Mouse (Mus musculus): Measurements from ENCODE around the gene Coq10a. TPM values are rescaled to one million over a fixed set of nuclear protein-coding genes. Genes with fewer than 3 reads are reported as not detected.

The Coq10a gene
- polyA plus RNA-seq, 1 experiment from 2014 or later = 15.6 TPM

Small RNA genes lying within 50 kb of the gene (microRNA-seq; reads per million reads assigned to microRNA genes)
- gene Gm25361 (ENCODE audit: borderline number of aligned reads) (not detected), gene Gm26308 (ENCODE audit: borderline number of aligned reads) (not detected), gene Mir6914 (ENCODE audit: borderline number of aligned reads) (not detected), gene Mir6915 (ENCODE audit: borderline number of aligned reads) (0.50 reads per million)

Other genes with a start within 250 kb of the Coq10a start
- gene Rbms2, start 188.7 kb downstream of the Coq10a start, polyA plus RNA-seq (2014; fragmentation: Nextera tagmentation; extraction: Ambion mirVana) = 31.3 and 32.4 TPM in 2 replicates
- gene Gls2, start 174.5 kb downstream of the Coq10a start, polyA plus RNA-seq (2014; fragmentation: Nextera tagmentation; extraction: Ambion mirVana) = 1.1 and 2.6 TPM in 2 replicates
- 30.8 and 35.8 TPM in 2 replicates for gene Spryd4, start 157.2 kb downstream of the Coq10a start, polyA plus RNA-seq (2014; fragmentation: Nextera tagmentation; extraction: Ambion mirVana)
- 0.15 and 0.35 TPM in 2 replicates for gene Mip, start 143.2 kb downstream of the Coq10a start, polyA plus RNA-seq (2014; fragmentation: Nextera tagmentation; extraction: Ambion mirVana)
- 35.4 and 53.3 TPM in 2 replicates for gene Timeless, start 136.9 kb downstream of the Coq10a start, polyA plus RNA-seq (2014; fragmentation: Nextera tagmentation; extraction: Ambion mirVana)
- 0.24 and 0.30 TPM in 2 replicates for gene Apon, start 114.9 kb downstream of the Coq10a start, polyA plus RNA-seq (2014; fragmentation: Nextera tagmentation; extraction: Ambion mirVana)
- gene Apof, start 100.3 kb downstream of the Coq10a start, polyA plus RNA-seq (2014; fragmentation: Nextera tagmentation; extraction: Ambion mirVana) = not detected in 2 replicates
- gene Stat2, start 98.4 kb downstream of the Coq10a start, polyA plus RNA-seq (2014; fragmentation: Nextera tagmentation; extraction: Ambion mirVana) = 13.4 and 13.5 TPM in 2 replicates
- gene Il23a, start 70.2 kb downstream of the Coq10a start, polyA plus RNA-seq (2014; fragmentation: Nextera tagmentation; extraction: Ambion mirVana) = 0.20 and 0.29 TPM in 2 replicates
- 23.6 and 23.8 TPM in 2 replicates for gene Pan2, start 65.7 kb downstream of the Coq10a start, polyA plus RNA-seq (2014; fragmentation: Nextera tagmentation; extraction: Ambion mirVana)
- 350 and 364 TPM in 2 replicates for gene Cnpy2, start 46.5 kb downstream of the Coq10a start, polyA plus RNA-seq (2014; fragmentation: Nextera tagmentation; extraction: Ambion mirVana)
- gene Cs, start 31.3 kb downstream of the Coq10a start, polyA plus RNA-seq (2014; fragmentation: Nextera tagmentation; extraction: Ambion mirVana) = 199 and 201 TPM in 2 replicates
- gene Ankrd52, start 8.1 kb upstream of the Coq10a start, polyA plus RNA-seq (2014; fragmentation: Nextera tagmentation; extraction: Ambion mirVana) = 11.9 and 12.7 TPM in 2 replicates
- 0.11 and 0.13 TPM in 2 replicates for gene Slc39a5, start 32.2 kb upstream of the Coq10a start, polyA plus RNA-seq (2014; fragmentation: Nextera tagmentation; extraction: Ambion mirVana)
- 61.9 and 63.3 TPM in 2 replicates for gene Nabp2, start 42.5 kb upstream of the Coq10a start, polyA plus RNA-seq (2014; fragmentation: Nextera tagmentation; extraction: Ambion mirVana)
- gene Rnf41, start 42.7 kb upstream of the Coq10a start, polyA plus RNA-seq (2014; fragmentation: Nextera tagmentation; extraction: Ambion mirVana) = 35.2 and 36.1 TPM in 2 replicates
- gene Smarcc2, start 90.3 kb upstream of the Coq10a start, polyA plus RNA-seq (2014; fragmentation: Nextera tagmentation; extraction: Ambion mirVana) = 84.1 and 91.4 TPM in 2 replicates
- gene Myl6, start 125.1 kb upstream of the Coq10a start, polyA plus RNA-seq (2014; fragmentation: Nextera tagmentation; extraction: Ambion mirVana) = 1,095 and 1,174 TPM in 2 replicates
- 5.6 and 6.8 TPM in 2 replicates for gene Myl6b, start 129.7 kb upstream of the Coq10a start, polyA plus RNA-seq (2014; fragmentation: Nextera tagmentation; extraction: Ambion mirVana)
- 44.2 and 46.8 TPM in 2 replicates for gene Esyt1, start 156.9 kb upstream of the Coq10a start, polyA plus RNA-seq (2014; fragmentation: Nextera tagmentation; extraction: Ambion mirVana)
- gene Zc3h10, start 178.8 kb upstream of the Coq10a start, polyA plus RNA-seq (2014; fragmentation: Nextera tagmentation; extraction: Ambion mirVana) = 11.4 and 12.5 TPM in 2 replicates
- gene Rpl41, start 180.3 kb upstream of the Coq10a start, polyA plus RNA-seq (2014; fragmentation: Nextera tagmentation; extraction: Ambion mirVana) = 4,564 and 5,119 TPM in 2 replicates
- 187 and 202 TPM in 2 replicates for gene Pa2g4, start 197.0 kb upstream of the Coq10a start, polyA plus RNA-seq (2014; fragmentation: Nextera tagmentation; extraction: Ambion mirVana)
- 22.5 and 22.7 TPM in 2 replicates for gene Erbb3, start 220.7 kb upstream of the Coq10a start, polyA plus RNA-seq (2014; fragmentation: Nextera tagmentation; extraction: Ambion mirVana)

Measured in embryonic facial prominence, embryonic 14.5 days (tissue).